Mouse (Mus musculus) lung, embryonic 15.5 days (tissue): ENCODE data around the gene Olfr2. TPM values are rescaled to one million over a fixed set of nuclear protein-coding genes. Genes with fewer than 3 reads are reported as not detected.

ENCODE experiments used
- ATAC-seq: fragments of 200-750 bp; cut with Nextera tagmentation; 2 replicates; pipeline ENCODE4 v1.8.0; 2017; ENCODE audit warnings: moderate number of reproducible peaks, borderline replicate concordance; ENCODE audit not compliant: low FRiP score, low TSS enrichment; ENCODE audit errors: extremely low read depth
- H3K27ac ChIP-seq: fragments of 300-500 bp; sonication (generic); 2 replicates; pipeline ENCODE4 v1.5.1; 2015; ENCODE audit warnings: moderate library complexity, mild to moderate bottlenecking, inconsistent platforms
- H3K27me3 ChIP-seq: fragments of 300-500 bp; sonication (generic); 2 replicates; pipeline ENCODE4 v1.6.1; 2015; ENCODE audit warnings: inconsistent platforms
- H3K36me3 ChIP-seq: fragments of 300-500 bp; sonication (generic); 2 replicates; pipeline ENCODE4 v1.6.1; 2015; ENCODE audit warnings: inconsistent platforms
- H3K4me1 ChIP-seq: fragments of 300-500 bp; sonication (generic); 2 replicates; pipeline ENCODE4 v1.6.1; 2015; ENCODE audit warnings: inconsistent platforms
- H3K4me2 ChIP-seq: fragments of 300-500 bp; sonication (generic); 2 replicates; pipeline ENCODE4 v1.6.1; 2015; ENCODE audit warnings: inconsistent platforms, mild to moderate bottlenecking, moderate library complexity
- H3K4me3 ChIP-seq: fragments of 300-500 bp; sonication (generic); 2 replicates; pipeline ENCODE4 v1.5.1; 2015; ENCODE audit warnings: mild to moderate bottlenecking, inconsistent platforms
- H3K9ac ChIP-seq: fragments of 300-500 bp; sonication (generic); 2 replicates; pipeline ENCODE4 v1.6.1; 2015; ENCODE audit warnings: inconsistent platforms
- H3K9me3 ChIP-seq: fragments of 300-500 bp; sonication (generic); 2 replicates; pipeline ENCODE4 v1.6.1; 2016; ENCODE audit warnings: inconsistent platforms
- WGBS: fragments of 180-500 bp; shearing (Covaris S2); methylation state at CpG from one replicate; pipeline ENCODE4 v1.1.7; 2015; 5-methylcytosine and 5-hydroxymethylcytosine counted together
- polyA plus RNA-seq: library from polyadenylated mRNA; unstranded; fragments of >200 nt; fragmentation: Nextera tagmentation; extraction: Ambion mirVana; gene quantifications from 2 replicates; pipeline ENCODE4 v1.2.1, GENCODE M21; 2015

Olfr2 gene
- polyA plus RNA-seq, 1 experiment from 2014 or later, result not detected

DNA sequence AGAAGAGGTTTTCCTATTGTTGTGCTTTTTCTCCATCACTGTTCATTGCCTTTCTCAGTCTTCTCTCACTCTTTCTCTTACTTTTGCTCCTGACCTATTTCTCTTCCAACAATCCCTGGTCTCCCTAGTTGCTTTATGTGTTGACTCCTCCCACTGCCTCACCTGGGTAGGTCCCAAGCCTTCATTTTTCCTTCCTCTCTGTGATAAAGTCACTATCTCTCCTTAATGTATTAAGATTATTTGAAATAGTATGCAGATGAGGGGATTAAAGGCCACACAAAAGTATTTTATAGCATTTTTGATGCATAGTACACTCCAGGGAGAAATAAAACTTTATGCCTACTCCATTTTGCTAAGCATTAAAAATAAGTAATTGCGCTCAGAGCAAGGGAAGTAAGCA is 42.0 kb downstream of the Olfr2 start, which contains the start of gene Olfr6:
Gene Olfr6 (minus strand): TSS at position 101 of the 400 bp plus-strand sequence.
- H3K27me3 ChIP-seq, result no peaks in the 10 kb centered on the region
- no peaks in the 10 kb centered on the region for H3K36me3 ChIP-seq
- no peak within 1 kb of the TSS for H3K27ac ChIP-seq
- no peak within 1 kb of the TSS for H3K9ac ChIP-seq
- no peak for ATAC-seq
- 77% methylated on average over 1 of the region's 1 CpGs for WGBS
- no peak within 1 kb of the TSS for H3K4me3 ChIP-seq
- H3K4me1 ChIP-seq, result no peaks in the 10 kb centered on the region
- H3K4me2 ChIP-seq, result no peak within 1 kb of the TSS
- H3K9me3 ChIP-seq, result no peaks in the 10 kb centered on the region

DNA sequence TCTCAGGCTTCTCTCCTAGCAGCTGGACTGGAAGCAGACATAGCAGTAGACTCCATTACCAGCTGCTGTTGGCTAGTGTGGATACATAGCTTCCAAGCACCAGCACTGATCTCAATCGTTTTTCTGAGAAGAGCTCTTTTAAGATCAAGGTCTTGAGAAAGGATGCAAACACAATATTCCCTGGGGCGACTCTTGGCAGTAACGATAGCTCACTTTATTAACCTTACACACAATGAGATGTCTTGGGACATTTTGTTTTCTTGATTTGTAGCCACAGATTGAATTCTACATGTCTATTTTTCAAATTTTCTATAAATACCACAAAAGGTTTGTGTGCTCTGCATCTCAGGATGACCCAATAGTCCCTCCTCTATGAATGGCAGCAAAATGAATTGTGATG is 57.7 kb downstream of the Olfr2 start, which contains the start of gene Olfr710:
Gene Olfr710 (minus strand): TSS at position 101 of the 400 bp plus-strand sequence.
- H3K27me3 ChIP-seq, result no peaks in the 10 kb centered on the region
- H3K4me3 ChIP-seq, result no peak within 1 kb of the TSS
- WGBS, result 72% methylated on average over 3 of the region's 3 CpGs
- no peak within 1 kb of the TSS for H3K27ac ChIP-seq
- H3K4me2 ChIP-seq, result no peak within 1 kb of the TSS
- H3K4me1 ChIP-seq, result no peaks in the 10 kb centered on the region
- no peaks in the 10 kb centered on the region for H3K36me3 ChIP-seq
- no peaks in the 10 kb centered on the region for H3K9me3 ChIP-seq
- no peak for ATAC-seq
- no peak within 1 kb of the TSS for H3K9ac ChIP-seq

Other genes starting within 250 kb of the Olfr2 start
- gene Olfr699, start 212.9 kb downstream of the Olfr2 start, polyA plus RNA-seq, result not detected in 2 replicates
- not detected in 2 replicates for gene Olfr700, start 197.2 kb downstream of the Olfr2 start, polyA plus RNA-seq
- gene Olfr701, start 191.9 kb downstream of the Olfr2 start, polyA plus RNA-seq, result not detected in 2 replicates
- not detected in 2 replicates for gene Olfr702, start 172.2 kb downstream of the Olfr2 start, polyA plus RNA-seq
- not detected in 2 replicates for gene Olfr703, start 162.7 kb downstream of the Olfr2 start, polyA plus RNA-seq
- gene Olfr704, start 142.9 kb downstream of the Olfr2 start, polyA plus RNA-seq, result not detected in 2 replicates
- gene Olfr705, start 129.2 kb downstream of the Olfr2 start, polyA plus RNA-seq, result not detected in 2 replicates
- gene Olfr706, start 117.9 kb downstream of the Olfr2 start, polyA plus RNA-seq, result not detected in 2 replicates
- gene Olfr707, start 104.8 kb downstream of the Olfr2 start, polyA plus RNA-seq, result not detected in 2 replicates
- gene Olfr1532-ps1, start 98.1 kb downstream of the Olfr2 start, polyA plus RNA-seq, result not detected in 2 replicates
- not detected in 2 replicates for gene Olfr709-ps1, start 73.9 kb downstream of the Olfr2 start, polyA plus RNA-seq
- not detected in 2 replicates for gene Olfr710, start 57.8 kb downstream of the Olfr2 start, polyA plus RNA-seq
- gene Olfr6, start 42.1 kb downstream of the Olfr2 start, polyA plus RNA-seq, result not detected in 2 replicates
- gene Olfr711, start 30.6 kb downstream of the Olfr2 start, polyA plus RNA-seq, result not detected in 2 replicates
- not detected in 2 replicates for gene Olfr713, start 25.1 kb upstream of the Olfr2 start, polyA plus RNA-seq
- gene Olfr714, start 64.9 kb upstream of the Olfr2 start, polyA plus RNA-seq, result not detected in 2 replicates
- not detected in 2 replicates for gene Olfr17, start 87.1 kb upstream of the Olfr2 start, polyA plus RNA-seq
- not detected in 2 replicates for gene Olfr715b, start 104.3 kb upstream of the Olfr2 start, polyA plus RNA-seq
- not detected in 2 replicates for gene Olfr715, start 125.0 kb upstream of the Olfr2 start, polyA plus RNA-seq
- not detected in 2 replicates for gene Olfr716, start 132.3 kb upstream of the Olfr2 start, polyA plus RNA-seq
- gene Nlrp14, start 160.9 kb upstream of the Olfr2 start, polyA plus RNA-seq, result not detected in 2 replicates
- not detected in 2 replicates for gene Rbmxl2, start 203.4 kb upstream of the Olfr2 start, polyA plus RNA-seq